ENCODE assay signal across 8 mouse cellular contexts in the genomic region with DNA sequence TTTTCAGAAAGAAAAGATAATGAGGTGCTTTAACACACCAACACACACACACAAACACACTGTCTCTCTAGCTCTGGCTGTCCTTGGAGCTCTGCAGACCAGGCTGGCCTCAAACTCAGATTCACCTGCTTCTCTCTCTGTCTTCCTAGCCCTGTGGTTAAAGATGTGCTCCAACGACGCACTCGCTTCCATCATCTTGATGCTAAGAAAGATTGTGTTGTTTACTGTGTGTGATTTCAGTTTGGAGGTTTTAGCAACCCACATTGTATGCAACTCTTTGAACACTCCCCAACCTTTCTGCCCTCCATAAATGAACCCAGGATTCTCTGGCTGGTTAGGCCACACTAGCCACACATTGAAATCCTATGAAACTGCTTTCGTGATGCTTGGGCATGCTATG. TPM values are rescaled to one million over a fixed set of nuclear protein-coding genes. Genes with fewer than 3 reads are reported as not detected.
DNase-seq lines count a peak whose midpoint lies in the region; ATAC-seq lines count a peak whose summit lies in the region.

No protein-coding gene starts in this region.

- 81% methylated on average over 4 of the region's 4 CpGs for WGBS in kidney, embryonic 14.5 days
- 94% methylated on average over 4 of the region's 4 CpGs for WGBS in embryonic facial prominence, embryonic 10.5 days
- WGBS in intestine, embryonic 14.5 days = 81% methylated on average over 4 of the region's 4 CpGs

- ATAC-seq in kidney, embryonic 14.5 days (ENCODE audit: low FRiP score, low TSS enrichment) = no peak
- ATAC-seq in intestine, embryonic 14.5 days (replicated peaks; ENCODE audit: low FRiP score, low TSS enrichment, low read depth) = no peak

- H3K9me3 ChIP-seq in kidney, embryonic 14.5 days (ENCODE audit: control insufficient read depth, low read length) = no peaks in the 10 kb centered on the region
- H3K9me3 ChIP-seq in embryonic facial prominence, embryonic 10.5 days = no peaks in the 10 kb centered on the region
- no peaks in the 10 kb centered on the region for H3K9me3 ChIP-seq in intestine, embryonic 14.5 days (ENCODE audit: control insufficient read depth, low read length)

- H3K9ac ChIP-seq in kidney, embryonic 14.5 days (ENCODE audit: low read depth, low read length) = peak overlapping the region; percentile 99; the same call in 1 of the 2 replicates
- H3K9ac ChIP-seq in intestine, embryonic 14.5 days (ENCODE audit: low read length) = no peak overlapping the region

- no peak for DNase-seq in kidney, postnatal 4 days
- no peak for DNase-seq in embryonic facial prominence, embryonic 10.5 days (ENCODE audit: low spot score)
- no peak for DNase-seq in intestine, embryonic 14.5 days (ENCODE audit: low spot score)
- peak; percentile 46 for DNase-seq in naive thymus-derived CD4-positive, alpha-beta T cell, adult 2 months (ENCODE audit: low read depth)
- no peak for DNase-seq in urinary bladder, postnatal 10 days (ENCODE audit: low spot score)
- no peak for DNase-seq in embryo, embryonic 10 days (ENCODE audit: low spot score)
- DNase-seq in right cerebral cortex, adult 2 months (ENCODE audit: low spot score in 2 of 2) = no peak

- peaks cover 16% of the 10 kb centered on the region for H3K4me1 ChIP-seq in kidney, embryonic 14.5 days (ENCODE audit: control insufficient read depth, insufficient read depth, low read length)
- H3K4me1 ChIP-seq in embryonic facial prominence, embryonic 10.5 days = peaks cover 29% of the 10 kb centered on the region
- peaks cover 31% of the 10 kb centered on the region for H3K4me1 ChIP-seq in intestine, embryonic 14.5 days (replicated peaks; ENCODE audit: control insufficient read depth, insufficient read depth, low read length)

- H3K27ac ChIP-seq in kidney, embryonic 14.5 days (ENCODE audit: low read depth, low read length) = no peak overlapping the region
- 0 out of 2 replicates have a peak overlapping the region, but pooled peaks have one; percentile 100 for H3K27ac ChIP-seq in embryonic facial prominence, embryonic 10.5 days (replicated peaks)
- H3K27ac ChIP-seq in intestine, embryonic 14.5 days (ENCODE audit: low read depth) = 0 out of 2 replicates have a peak overlapping the region, but pooled peaks have one; percentile 98

- peak overlapping the region; percentile 53 for H3K4me2 ChIP-seq in kidney, embryonic 14.5 days (replicated peaks; ENCODE audit: low read depth, low read length)
- H3K4me2 ChIP-seq in intestine, embryonic 14.5 days (ENCODE audit: low read length) = peak overlapping the region; percentile 73

- no peaks in the 10 kb centered on the region for H3K27me3 ChIP-seq in kidney, embryonic 14.5 days (ENCODE audit: control insufficient read depth, insufficient read depth, low read length)
- no peaks in the 10 kb centered on the region for H3K27me3 ChIP-seq in embryonic facial prominence, embryonic 10.5 days (replicated peaks; ENCODE audit: low read depth, poor library complexity, severe bottlenecking)
- H3K27me3 ChIP-seq in intestine, embryonic 14.5 days (replicated peaks; ENCODE audit: control insufficient read depth, insufficient read depth, low read length) = no peaks in the 10 kb centered on the region

- peaks cover under 1% of the 10 kb centered on the region; the same call in 1 of the 2 replicates for H3K36me3 ChIP-seq in kidney, embryonic 14.5 days (ENCODE audit: control insufficient read depth, insufficient read depth, low read length)
- peaks cover 25% of the 10 kb centered on the region for H3K36me3 ChIP-seq in embryonic facial prominence, embryonic 10.5 days (replicated peaks)
- peaks cover 2% of the 10 kb centered on the region for H3K36me3 ChIP-seq in intestine, embryonic 14.5 days (ENCODE audit: control insufficient read depth, insufficient read depth, low read length)

- peak overlapping the region; percentile 95; the same call in 1 of the 2 replicates for H3K4me3 ChIP-seq in kidney, embryonic 14.5 days (ENCODE audit: low read length)
- peak overlapping the region; percentile 96 for H3K4me3 ChIP-seq in embryonic facial prominence, embryonic 10.5 days
- H3K4me3 ChIP-seq in intestine, embryonic 14.5 days (ENCODE audit: low read depth, low read length) = peak overlapping the region; percentile 61

RNA-seq across cellular contexts. Expression of a gene that starts 1.3 kb away (rescaled TPM):
- polyA plus RNA-seq in kidney, embryonic 14.5 days (2014; fragmentation: Nextera tagmentation; extraction: Ambion mirVana) = 1.3 and 1.4 TPM in 2 replicates
- polyA plus RNA-seq in embryonic facial prominence, embryonic 10.5 days (2016; fragmentation: Nextera tagmentation; extraction: Ambion mirVana) = 0.59 and 0.64 TPM in 2 replicates
- polyA plus RNA-seq in intestine, embryonic 14.5 days (2014; fragmentation: Nextera tagmentation; extraction: Ambion mirVana) = 1.1 and 1.5 TPM in 2 replicates

RNA-seq across cellular contexts. Expression of a gene that starts 2.1 kb away (rescaled TPM):
- polyA plus RNA-seq in kidney, embryonic 14.5 days (2014; fragmentation: Nextera tagmentation; extraction: Ambion mirVana) = 73.0 and 139 TPM in 2 replicates
- 136 and 137 TPM in 2 replicates for polyA plus RNA-seq in embryonic facial prominence, embryonic 10.5 days (2016; fragmentation: Nextera tagmentation; extraction: Ambion mirVana)
- polyA plus RNA-seq in intestine, embryonic 14.5 days (2014; fragmentation: Nextera tagmentation; extraction: Ambion mirVana) = 93.3 and 95.1 TPM in 2 replicates

RNA-seq across cellular contexts. Expression of a gene that starts 33.5 kb away (rescaled TPM):
- polyA plus RNA-seq in kidney, embryonic 14.5 days (2014; fragmentation: Nextera tagmentation; extraction: Ambion mirVana) = 17.3 and 28.4 TPM in 2 replicates
- polyA plus RNA-seq in embryonic facial prominence, embryonic 10.5 days (2016; fragmentation: Nextera tagmentation; extraction: Ambion mirVana) = 13.5 and 15.9 TPM in 2 replicates
- polyA plus RNA-seq in intestine, embryonic 14.5 days (2014; fragmentation: Nextera tagmentation; extraction: Ambion mirVana) = 19.1 and 20.2 TPM in 2 replicates

RNA-seq across cellular contexts. Expression of a gene that starts 47.6 kb away (rescaled TPM):
- polyA plus RNA-seq in kidney, embryonic 14.5 days (2014; fragmentation: Nextera tagmentation; extraction: Ambion mirVana) = 0.33 and 0.65 TPM in 2 replicates
- polyA plus RNA-seq in embryonic facial prominence, embryonic 10.5 days (2016; fragmentation: Nextera tagmentation; extraction: Ambion mirVana) = 1.5 TPM in 2 replicates
- 1.0 and 1.1 TPM in 2 replicates for polyA plus RNA-seq in intestine, embryonic 14.5 days (2014; fragmentation: Nextera tagmentation; extraction: Ambion mirVana)
